ENCODE assay signal across 21 mouse cellular contexts in the genomic region with DNA sequence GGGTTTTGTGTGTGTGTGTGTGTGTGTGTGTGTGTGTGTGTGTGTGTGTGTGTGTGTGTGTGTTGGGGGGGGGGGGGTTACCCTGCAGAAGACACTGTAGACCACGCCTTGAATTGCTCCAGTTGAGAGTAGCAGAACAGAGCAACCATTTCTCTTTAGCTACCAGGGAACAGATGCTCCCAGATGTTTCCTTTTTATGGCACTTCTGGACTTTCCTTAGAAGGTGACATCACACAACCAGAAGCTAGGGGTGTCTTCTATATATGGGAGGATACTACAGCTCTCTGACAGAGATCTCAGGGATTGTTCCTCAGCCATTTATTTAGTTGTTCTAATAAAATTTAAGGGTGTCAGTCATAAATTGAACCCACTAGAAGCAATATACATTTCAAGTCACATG.
"Had no signal": no experiment of that assay in that cellular context is flagged by ENCODE, and none has a peak within 500 bp of the region (broad histone marks: within the 10 kb centered on the region; RNA-seq: fewer than 3 reads in every experiment).

No protein-coding gene starts in this region.

- ATAC-seq: forebrain, postnatal 0 days; inflammation-experienced regulatory T-cells, adult 6 months; intestine, embryonic 15.5 days; intestine, postnatal 0 days had no signal

- H3K4me2 ChIP-seq: heart, embryonic 12.5 days; hindbrain, embryonic 13.5 days; hindbrain, embryonic 15.5 days; intestine, embryonic 15.5 days; limb, embryonic 12.5 days had no signal

- H3K9ac ChIP-seq: forebrain, postnatal 0 days; heart, embryonic 12.5 days; hindbrain, embryonic 13.5 days; hindbrain, embryonic 15.5 days; intestine, embryonic 15.5 days; limb, embryonic 12.5 days had no signal

- H3K27ac ChIP-seq: heart, embryonic 10.5 days; intestine, embryonic 15.5 days; limb, embryonic 10.5 days; limb, embryonic 12.5 days had no signal

- H3K27me3 ChIP-seq: heart, embryonic 12.5 days; hindbrain, embryonic 13.5 days; hindbrain, embryonic 15.5 days; intestine, embryonic 15.5 days; limb, embryonic 12.5 days had no signal

- H3K4me3 ChIP-seq: heart, embryonic 10.5 days; heart, embryonic 12.5 days; hindbrain, embryonic 13.5 days; hindbrain, embryonic 15.5 days; intestine, embryonic 15.5 days; layer of hippocampus, adult 2 months; left cerebral cortex, adult 2 months; limb, embryonic 10.5 days; limb, embryonic 12.5 days had no signal

- H3K36me3 ChIP-seq: heart, embryonic 10.5 days; heart, embryonic 12.5 days; hindbrain, embryonic 13.5 days; hindbrain, embryonic 15.5 days; intestine, embryonic 15.5 days; limb, embryonic 10.5 days; limb, embryonic 12.5 days had no signal

- DNase-seq: forebrain, postnatal 0 days; gastrocnemius, postnatal 14 days; gastrocnemius, postnatal 36 days; heart, adult 11 months; heart, postnatal 4 days; kidney, adult 18-20 months; kidney, adult 8-10 months; kidney, postnatal 10 days; kidney, postnatal 25 days; kidney, postnatal 4 days had no signal

- H3K9me3 ChIP-seq: heart, embryonic 10.5 days; heart, embryonic 12.5 days; hindbrain, embryonic 13.5 days; intestine, embryonic 15.5 days; limb, embryonic 10.5 days; limb, embryonic 12.5 days had no signal

- H3K4me1 ChIP-seq: heart, embryonic 10.5 days; heart, embryonic 12.5 days; intestine, embryonic 15.5 days; limb, embryonic 10.5 days; limb, embryonic 12.5 days had no signal
